Mouse (Mus musculus) cerebellum, adult 2 months (tissue): ENCODE data around the gene Olfr588-ps1. TPM values are rescaled to one million over a fixed set of nuclear protein-coding genes. Genes with fewer than 3 reads are reported as not detected.
"Not testable (repeated sequence)": the region's sequence is repeated elsewhere in the genome, so short reads cannot be mapped to it uniquely, and the experiment has no call there.

Experiments used
- DNase-seq, 2 experiments: peaks; one replicate each; pipeline ENCODE4 v3.0.0; 2021
- H3K27ac ChIP-seq: fragments of 200-500 bp; 2 replicates; pipeline ENCODE4 v1.5.1; 2012; ENCODE audit warnings: low read length, control low read depth, inconsistent platforms; ENCODE audit not compliant: insufficient read depth
- H3K27me3 ChIP-seq: fragments of 200-500 bp; 2 replicates; pipeline ENCODE4 v1.6.1; 2012; ENCODE audit warnings: inconsistent platforms, mild to moderate bottlenecking, low read length, moderate library complexity; ENCODE audit not compliant: control insufficient read depth, insufficient read depth
- H3K4me1 ChIP-seq: fragments of 200-500 bp; 2 replicates; pipeline ENCODE4 v1.6.1; 2011; ENCODE audit warnings: low read length; ENCODE audit not compliant: control insufficient read depth, insufficient read depth
- H3K4me3 ChIP-seq: fragments of 200-500 bp; replicated peaks from 2 replicates; pipeline ENCODE3; 2011; ENCODE audit warnings: mild to moderate bottlenecking, low read depth, low read length, control low read depth; ENCODE audit not compliant: insufficient read depth
- CTCF ChIP-seq: fragments of 200-500 bp; IDR thresholded peaks from 2 replicates; pipeline ENCODE4 v1.5.1; 2011; ENCODE audit warnings: low read depth, mild to moderate bottlenecking, control low read depth, low read length, moderate library complexity, borderline replicate concordance; ENCODE audit not compliant: insufficient read depth
- POLR2A ChIP-seq: fragments of 200-500 bp; IDR thresholded peaks from 2 replicates; pipeline ENCODE4 v1.6.1; 2011; ENCODE audit warnings: low read length, control low read depth, borderline replicate concordance; ENCODE audit not compliant: insufficient read depth
- WGBS: fragments of 180-500 bp; shearing (Covaris S2); methylation state at CpG from one replicate; pipeline ENCODE4 v1.1.7; 2018; 5-methylcytosine and 5-hydroxymethylcytosine counted together
- polyA plus RNA-seq: library from polyadenylated mRNA; depleted of rRNA; stranded (reverse); fragments of >200 nt; gene quantifications from 2 replicates; pipeline ENCODE4 v1.2.3, GENCODE M21; 2012; rRNA removed

Gene Olfr588-ps1
- polyA plus RNA-seq = not detected in 2 replicates

DNA sequence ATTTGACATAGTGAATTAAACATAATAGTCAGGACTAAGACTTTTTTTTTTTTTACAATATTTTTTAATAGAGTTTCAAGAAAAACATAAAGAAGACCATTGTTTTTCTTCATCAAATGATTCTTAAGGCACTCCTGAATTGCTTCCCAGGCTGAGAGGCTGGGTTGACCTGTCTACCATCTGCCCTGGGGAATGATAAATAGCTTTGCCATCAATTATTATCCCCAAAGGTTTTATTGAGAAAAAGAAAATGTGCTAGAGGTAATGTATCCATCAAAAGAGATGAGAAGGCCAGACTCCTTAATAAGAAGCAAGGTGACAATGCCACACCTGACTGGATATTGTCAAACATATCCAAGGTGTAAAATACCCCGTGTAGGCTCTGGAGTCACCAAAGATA is at the start of gene Olfr588-ps1:
Gene Olfr588-ps1 (plus strand): TSS at position 301 of the 400 bp plus-strand sequence.
- 81% methylated on average over 1 of the region's 1 CpGs for WGBS
- no peak within 1 kb of the TSS for H3K27ac ChIP-seq
- no peak within 1 kb of the TSS for H3K4me3 ChIP-seq
- H3K4me1 ChIP-seq = no peaks in the 10 kb centered on the region
- TF ChIP-seq POLR2A = no peak
- DNase-seq = no peak
- H3K27me3 ChIP-seq = no peaks in the 10 kb centered on the region

DNA sequence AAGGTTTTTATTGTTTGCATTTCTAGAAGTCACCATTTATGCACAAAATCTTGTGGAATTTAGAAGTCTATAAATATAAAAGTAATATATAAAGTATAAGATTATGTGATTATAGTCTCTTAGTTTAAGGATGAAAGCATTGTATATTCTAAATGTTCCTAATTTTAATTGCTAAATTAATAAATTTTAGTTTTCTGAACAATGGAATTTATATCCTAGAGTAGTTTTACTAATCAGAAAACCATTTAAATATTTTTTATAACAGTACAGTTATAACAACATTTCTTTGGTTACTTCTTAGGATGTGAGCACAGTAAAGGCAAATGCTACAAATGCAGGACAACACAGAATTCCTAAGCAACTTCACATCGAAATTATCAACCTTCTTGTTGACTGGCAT is 43.3 kb upstream of the Olfr588-ps1 start, which contains the start of gene Olfr585:
Gene Olfr585 (plus strand): TSS at position 301 of the 400 bp plus-strand sequence.
- no peaks in the 10 kb centered on the region for H3K27me3 ChIP-seq
- DNase-seq = no peak
- H3K4me3 ChIP-seq = no peak within 1 kb of the TSS
- TF ChIP-seq CTCF (no peak), POLR2A (no peak)
- no peak within 1 kb of the TSS for H3K27ac ChIP-seq
- WGBS = 80% methylated on average over 1 of the region's 1 CpGs
- no peaks in the 10 kb centered on the region for H3K4me1 ChIP-seq

GRCm38 (mm10) chr7:103119406-103119805 is 21.3 kb upstream of the Olfr588-ps1 start:
- no peak overlapping the region for H3K4me3 ChIP-seq
- DNase-seq = no peak
- WGBS = 44% methylated on average over 3 of the region's 3 CpGs
- no peak overlapping the region for H3K27ac ChIP-seq
- no peaks in the 10 kb centered on the region for H3K27me3 ChIP-seq
- TF ChIP-seq CTCF = no peak
- no peak for TF ChIP-seq POLR2A
- H3K4me1 ChIP-seq = no peaks in the 10 kb centered on the region

DNA sequence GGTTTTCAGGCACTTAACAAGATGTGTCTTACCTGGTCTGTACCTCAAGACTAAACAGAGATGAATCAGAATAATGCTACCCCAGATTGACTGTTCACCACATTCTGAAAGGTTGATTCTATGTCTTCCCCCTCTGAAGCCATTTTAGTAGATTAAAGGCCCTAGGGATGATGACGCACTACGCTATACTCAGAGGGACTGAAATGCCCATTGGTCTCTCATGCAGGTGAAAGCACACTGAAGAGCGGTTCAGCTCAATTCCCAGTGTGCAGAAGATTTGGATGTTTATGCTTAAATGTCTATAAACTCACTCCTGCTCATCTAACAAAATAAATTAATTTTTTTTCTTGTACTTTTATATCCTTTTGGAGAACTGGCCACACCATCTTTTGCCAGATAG is 15.1 kb upstream of the Olfr588-ps1 start, which contains the start of gene Olfr586:
Gene Olfr586 (minus strand): TSS at position 101 of the 400 bp plus-strand sequence.
- H3K27me3 ChIP-seq = no peaks in the 10 kb centered on the region
- no peak within 1 kb of the TSS for H3K4me3 ChIP-seq
- H3K27ac ChIP-seq = no peak within 1 kb of the TSS
- TF ChIP-seq POLR2A (no peak), CTCF (no peak)
- no peak for DNase-seq
- 88% methylated on average over 3 of the region's 3 CpGs for WGBS
- no peaks in the 10 kb centered on the region for H3K4me1 ChIP-seq

GRCm38 (mm10) chr7:103156256-103156655 is 15.6 kb downstream of the Olfr588-ps1 start, which contains the start of gene Olfr589:
Gene Olfr589 (minus strand): TSS chr7:103156356.
- H3K4me1 ChIP-seq = no peaks in the 10 kb centered on the region
- DNase-seq = no peak
- no peak within 1 kb of the TSS for H3K4me3 ChIP-seq
- WGBS = 44% methylated on average over 2 of the region's 2 CpGs
- no peaks in the 10 kb centered on the region for H3K27me3 ChIP-seq
- no peak within 1 kb of the TSS for H3K27ac ChIP-seq
- TF ChIP-seq POLR2A (no peak), CTCF (no peak)

- DNase-seq = no peak
- no peaks in the 10 kb centered on the region for H3K4me1 ChIP-seq
- TF ChIP-seq CTCF = no peak
- TF ChIP-seq POLR2A = no peak
- H3K27me3 ChIP-seq = no peaks in the 10 kb centered on the region
- 35% methylated on average over 5 of the region's 5 CpGs for WGBS
- H3K4me3 ChIP-seq = no peak overlapping the region
- no peak overlapping the region for H3K27ac ChIP-seq
Observed at GRCm38 (mm10) chr7:103169697-103170096, 29.0 kb downstream of the Olfr588-ps1 start.

DNA sequence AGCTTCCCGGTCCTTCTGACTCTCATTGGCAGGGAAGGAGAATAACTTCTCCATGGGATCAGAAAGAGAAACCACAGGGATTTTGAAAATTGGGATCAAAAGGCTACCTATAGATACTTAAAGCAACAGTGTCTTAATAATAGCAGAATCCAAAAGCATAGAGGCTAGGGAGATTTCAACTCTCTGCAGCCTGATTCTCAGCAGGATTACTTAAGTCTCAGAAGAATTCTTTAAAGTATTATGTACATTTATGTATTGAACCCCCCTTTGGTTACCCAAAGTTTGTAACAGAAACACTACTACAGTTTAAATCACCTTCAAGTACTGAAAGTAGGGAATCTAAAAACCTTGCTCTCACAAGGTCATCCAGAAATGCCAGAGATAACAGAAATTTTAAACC is 37.6 kb downstream of the Olfr588-ps1 start, which contains the start of gene Olfr591:
Gene Olfr591 (minus strand): TSS at position 101 of the 400 bp plus-strand sequence.
- no peak within 1 kb of the TSS for H3K27ac ChIP-seq
- no peaks in the 10 kb centered on the region for H3K4me1 ChIP-seq
- no peak for DNase-seq
- WGBS = 72% methylated on average over 1 of the region's 1 CpGs
- TF ChIP-seq CTCF (no peak), POLR2A (no peak)
- H3K27me3 ChIP-seq = no peaks in the 10 kb centered on the region
- no peak within 1 kb of the TSS for H3K4me3 ChIP-seq

DNA sequence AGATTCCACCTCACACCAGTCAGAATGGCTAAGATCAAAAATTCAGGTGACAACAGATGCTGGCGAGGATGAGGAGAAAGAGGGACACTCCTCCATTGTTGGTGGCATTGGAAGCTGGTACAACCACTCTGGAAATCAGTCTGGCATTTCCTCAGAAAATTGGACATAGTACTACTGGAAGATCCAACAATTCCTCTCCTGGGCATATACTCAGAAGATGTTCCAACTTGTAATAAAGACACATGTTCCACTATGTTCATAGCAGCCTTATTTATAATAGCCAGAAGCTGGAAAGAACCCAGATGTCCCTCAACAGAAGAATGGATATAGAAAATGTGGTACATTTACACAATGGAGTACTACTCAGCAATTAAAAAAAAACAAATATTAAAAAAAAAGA is 43.8 kb downstream of the Olfr588-ps1 start, which contains the start of gene Olfr592:
Gene Olfr592 (plus strand): TSS at position 301 of the 400 bp plus-strand sequence.
- H3K4me1 ChIP-seq, H3K27ac ChIP-seq, H3K4me3 ChIP-seq, DNase-seq, H3K27me3 ChIP-seq: not testable (repeated sequence)
- WGBS = 63% methylated on average over 1 of the region's 1 CpGs

Other genes starting within 250 kb of the Olfr588-ps1 start
- gene Olfr569, start 250.0 kb upstream of the Olfr588-ps1 start, polyA plus RNA-seq = not detected in 2 replicates
- 0.19 TPM in 1 of 2 replicates, not detected in the other for gene Olfr570, start 246.3 kb upstream of the Olfr588-ps1 start, polyA plus RNA-seq
- not detected in 2 replicates for gene Olfr571, start 223.3 kb upstream of the Olfr588-ps1 start, polyA plus RNA-seq
- gene Olfr572, start 216.5 kb upstream of the Olfr588-ps1 start, polyA plus RNA-seq = not detected in 2 replicates
- not detected in 2 replicates for gene Olfr573-ps1, start 198.3 kb upstream of the Olfr588-ps1 start, polyA plus RNA-seq
- not detected in 2 replicates for gene Olfr574, start 192.4 kb upstream of the Olfr588-ps1 start, polyA plus RNA-seq
- gene Olfr575, start 182.1 kb upstream of the Olfr588-ps1 start, polyA plus RNA-seq = not detected in 2 replicates
- gene Olfr576, start 178.2 kb upstream of the Olfr588-ps1 start, polyA plus RNA-seq = not detected in 2 replicates
- not detected in 2 replicates for gene Olfr577, start 164.9 kb upstream of the Olfr588-ps1 start, polyA plus RNA-seq
- gene Olfr578, start 151.6 kb upstream of the Olfr588-ps1 start, polyA plus RNA-seq = not detected in 2 replicates
- not detected in 2 replicates for gene Olfr582, start 102.9 kb upstream of the Olfr588-ps1 start, polyA plus RNA-seq
- gene Olfr583, start 89.6 kb upstream of the Olfr588-ps1 start, polyA plus RNA-seq = not detected in 2 replicates
- gene Olfr584, start 59.0 kb upstream of the Olfr588-ps1 start, polyA plus RNA-seq = not detected in 2 replicates
- gene Olfr585, start 43.2 kb upstream of the Olfr588-ps1 start, polyA plus RNA-seq = not detected in 2 replicates
- gene Olfr586, start 15.2 kb upstream of the Olfr588-ps1 start, polyA plus RNA-seq = not detected in 2 replicates
- gene Olfr589, start 15.5 kb downstream of the Olfr588-ps1 start, polyA plus RNA-seq = not detected in 2 replicates
- not detected in 2 replicates for gene Olfr591, start 37.5 kb downstream of the Olfr588-ps1 start, polyA plus RNA-seq
- gene Olfr592, start 43.9 kb downstream of the Olfr588-ps1 start, polyA plus RNA-seq = not detected in 2 replicates
- gene Olfr593, start 71.0 kb downstream of the Olfr588-ps1 start, polyA plus RNA-seq = not detected in 2 replicates
- not detected in 2 replicates for gene Olfr594, start 76.1 kb downstream of the Olfr588-ps1 start, polyA plus RNA-seq
- not detected in 2 replicates for gene Usp17ld, start 111.6 kb downstream of the Olfr588-ps1 start, polyA plus RNA-seq
- not detected in 2 replicates for gene Olfr596, start 164.8 kb downstream of the Olfr588-ps1 start, polyA plus RNA-seq
- gene Olfr597, start 175.4 kb downstream of the Olfr588-ps1 start, polyA plus RNA-seq = not detected in 2 replicates
- not detected in 2 replicates for gene Olfr598, start 182.7 kb downstream of the Olfr588-ps1 start, polyA plus RNA-seq
- gene Olfr599, start 195.0 kb downstream of the Olfr588-ps1 start, polyA plus RNA-seq = not detected in 2 replicates
- not detected in 2 replicates for gene Olfr600, start 208.8 kb downstream of the Olfr588-ps1 start, polyA plus RNA-seq
- not detected in 2 replicates for gene Olfr601, start 221.8 kb downstream of the Olfr588-ps1 start, polyA plus RNA-seq
- gene Olfr603, start 245.3 kb downstream of the Olfr588-ps1 start, polyA plus RNA-seq = not detected in 2 replicates